Mouse (Mus musculus): ENCODE measurements around the gene Mid1.

GRCm38 (mm10) chrX:169837947-169838649 is 153.1 kb downstream of the Mid1 start:
- TF ChIP-seq CTCF (IDR thresholded peaks at IDR 0.05; ENCODE audit: low read depth) (no peak), EP300 (IDR thresholded peaks at IDR 0.05; ENCODE audit: low read depth) (no peak)
